Mouse (Mus musculus) c-Kit-positive CD71-negative TER-119-negative erythroid progenitor cells, embryonic 14.5 days (primary cell): Measurements from ENCODE around the gene Tpt1.
"Not testable (repeated sequence)": the region's sequence is repeated elsewhere in the genome, so short reads cannot be mapped to it uniquely, and the experiment has no call there.

Source experiments
- DNase-seq: peaks from one replicate; pipeline ENCODE4 v3.0.0-alpha.2; 2013; ENCODE audit warnings: low read depth

The Tpt1 gene

DNA sequence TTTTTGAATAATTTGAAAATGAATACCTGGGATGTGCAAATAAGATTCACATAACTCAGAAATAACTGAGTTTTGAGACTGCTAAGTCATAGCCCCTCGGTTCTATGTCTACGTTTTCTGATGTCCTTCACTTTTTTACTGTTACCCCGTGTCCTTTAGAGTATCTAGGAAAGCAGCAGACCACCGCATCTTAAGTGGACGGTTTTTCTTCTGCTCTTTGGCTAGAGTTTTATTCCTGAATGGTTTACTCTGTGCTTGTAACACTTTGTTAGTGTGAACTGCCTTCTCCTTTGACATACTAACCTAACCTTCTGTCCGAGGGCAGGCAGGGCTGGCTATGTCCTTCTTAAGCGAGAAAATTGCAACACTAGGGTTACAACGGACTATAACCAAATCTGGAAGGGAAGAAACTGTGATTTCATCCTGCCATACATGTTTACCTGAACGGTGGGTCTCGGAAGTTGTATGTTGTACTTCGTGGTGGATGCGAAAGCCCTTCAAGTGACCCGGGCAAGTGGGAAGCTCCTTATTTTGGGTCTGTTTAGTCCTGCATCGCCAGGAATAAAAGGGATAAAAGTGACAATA lies 690 bp upstream of the Tpt1 start:
- DNase-seq = no peak

DNA sequence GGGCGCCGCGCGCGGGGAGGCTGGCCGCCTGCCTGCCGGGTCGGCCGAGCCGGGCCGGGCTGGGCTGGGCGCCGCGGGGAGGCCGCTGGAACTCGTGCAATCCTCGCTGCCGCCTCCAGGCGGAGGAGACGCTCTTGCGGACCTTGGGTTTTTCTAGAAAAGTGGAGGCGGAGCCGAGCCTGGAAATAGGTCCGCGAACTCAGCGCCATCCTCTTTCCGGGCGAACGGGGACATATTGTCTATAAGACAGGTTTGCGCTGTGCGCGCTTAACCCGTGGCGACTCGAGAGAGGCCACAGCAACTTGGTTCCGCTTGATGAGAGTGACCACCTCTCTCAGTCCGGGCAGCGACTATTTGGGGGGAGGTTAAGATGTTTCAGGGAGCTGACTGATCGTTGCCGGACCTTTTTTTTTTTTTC lies 814 bp downstream of the Tpt1 start:
- peak; percentile 67 for DNase-seq

DNA sequence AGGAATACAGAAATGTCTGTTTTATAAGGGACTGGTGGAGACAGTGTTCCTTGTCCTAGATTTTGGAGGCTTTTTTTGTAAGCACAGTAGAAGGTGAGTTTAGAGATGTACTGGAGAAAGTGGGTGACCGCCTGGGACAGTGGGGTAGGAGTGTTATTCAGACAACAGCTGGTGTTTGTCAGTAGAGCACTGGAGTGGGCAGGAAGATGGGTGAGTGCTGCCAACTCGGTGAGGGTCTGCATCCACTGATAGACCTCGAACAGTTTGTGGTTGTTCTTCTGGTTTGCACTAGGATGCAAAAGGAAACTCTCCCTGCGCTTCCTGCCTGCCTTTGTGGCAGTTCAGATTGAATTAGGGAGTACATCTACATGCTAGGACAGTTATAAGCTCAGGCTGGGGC lies 2.8 kb downstream of the Tpt1 start:
- DNase-seq = no peak

DNA sequence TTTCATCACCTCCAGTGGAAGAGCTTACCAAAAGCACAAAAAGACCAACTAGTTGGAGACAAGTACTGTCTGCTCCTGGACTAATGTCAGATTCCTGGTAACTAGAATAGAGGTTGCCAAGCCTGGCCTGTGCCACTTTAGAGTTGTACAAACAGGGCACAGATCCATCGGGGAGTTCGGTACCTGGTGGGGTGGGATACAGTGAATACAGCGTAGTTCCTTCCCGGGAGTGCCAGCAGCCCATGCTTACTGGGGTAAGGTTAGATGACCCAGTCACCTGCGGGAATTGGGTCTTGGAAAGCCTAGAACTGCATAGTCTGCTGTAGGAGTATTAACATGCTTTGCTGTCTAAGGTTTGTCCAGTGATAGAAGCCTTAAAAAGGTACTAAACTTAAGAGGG lies 3.6 kb downstream of the Tpt1 start:
- DNase-seq = no peak

DNA sequence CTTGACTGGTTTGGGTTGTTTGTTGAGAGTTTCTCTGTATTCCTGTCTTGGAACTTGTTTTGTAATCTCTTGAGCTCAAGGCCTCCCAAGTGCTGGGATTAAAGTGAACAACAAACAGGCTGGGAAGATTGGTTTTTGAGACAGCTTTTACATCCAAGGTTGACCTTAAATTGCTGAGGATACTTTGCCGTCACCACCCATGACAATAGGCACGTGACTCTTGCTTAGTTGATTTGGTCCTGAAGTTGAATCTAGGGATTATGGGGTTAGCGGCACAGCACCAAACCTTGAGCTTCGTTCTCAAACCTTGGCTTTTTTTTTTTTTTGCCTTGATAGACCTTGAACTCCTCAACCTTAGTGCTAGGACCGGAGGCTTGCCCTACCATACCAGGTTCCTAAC lies 4.3 kb downstream of the Tpt1 start:
- no peak for DNase-seq

DNA sequence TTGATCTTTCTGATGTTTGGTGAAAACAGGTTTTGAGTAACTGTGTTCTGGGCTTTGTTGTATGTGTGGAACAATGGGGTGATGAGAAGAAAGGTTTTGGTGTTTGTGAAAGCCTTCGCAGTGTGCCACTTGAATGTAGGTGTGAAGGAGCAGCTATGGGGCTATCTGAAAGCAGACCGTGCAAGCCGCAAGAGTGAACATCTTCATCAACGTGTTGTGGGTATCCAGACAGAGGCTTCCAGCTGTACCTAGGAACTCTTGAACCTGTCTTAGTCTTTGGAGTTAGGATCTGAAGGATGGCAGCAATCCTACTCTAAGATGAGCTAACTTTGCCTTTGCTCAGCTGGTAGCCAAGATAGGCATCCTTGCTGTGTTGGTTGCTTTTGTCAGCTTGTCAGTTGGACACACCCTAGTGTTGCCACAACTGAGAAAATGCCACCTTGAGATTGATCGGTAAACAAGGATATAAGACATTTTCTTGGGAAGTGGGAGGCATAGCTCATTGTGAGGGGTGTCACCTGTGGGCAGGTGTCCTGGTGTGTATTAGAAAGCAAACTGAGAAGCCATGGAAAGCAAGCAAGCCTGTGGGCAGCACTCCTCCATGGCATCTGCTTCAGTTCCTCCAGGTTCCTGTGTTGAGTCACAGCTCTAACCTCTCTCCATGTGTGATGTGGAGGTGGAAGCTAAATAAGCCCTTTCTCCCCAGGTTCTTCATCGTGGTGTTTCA lies 5.1 kb downstream of the Tpt1 start:
- DNase-seq = no peak

DNA sequence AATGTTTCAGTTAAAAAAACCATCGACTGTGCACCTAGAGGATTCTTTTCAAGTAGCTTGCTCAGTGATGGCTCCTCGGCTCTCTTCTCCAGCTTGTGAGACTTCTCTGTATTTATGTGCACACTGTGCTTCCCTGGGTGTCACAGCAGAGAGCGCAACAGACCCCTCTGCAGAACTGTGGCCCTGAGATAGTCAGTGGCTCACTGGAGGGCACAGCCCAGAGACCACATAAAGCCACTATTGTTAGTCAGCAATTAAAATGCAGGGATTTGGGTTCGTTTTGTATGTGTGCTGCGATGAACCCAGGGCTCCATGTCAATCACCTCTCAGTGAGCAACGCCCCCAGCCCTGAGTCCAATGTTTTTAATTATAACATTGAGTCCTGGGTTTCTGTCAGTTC lies 5.9 kb downstream of the Tpt1 start:
- no peak for DNase-seq

DNA sequence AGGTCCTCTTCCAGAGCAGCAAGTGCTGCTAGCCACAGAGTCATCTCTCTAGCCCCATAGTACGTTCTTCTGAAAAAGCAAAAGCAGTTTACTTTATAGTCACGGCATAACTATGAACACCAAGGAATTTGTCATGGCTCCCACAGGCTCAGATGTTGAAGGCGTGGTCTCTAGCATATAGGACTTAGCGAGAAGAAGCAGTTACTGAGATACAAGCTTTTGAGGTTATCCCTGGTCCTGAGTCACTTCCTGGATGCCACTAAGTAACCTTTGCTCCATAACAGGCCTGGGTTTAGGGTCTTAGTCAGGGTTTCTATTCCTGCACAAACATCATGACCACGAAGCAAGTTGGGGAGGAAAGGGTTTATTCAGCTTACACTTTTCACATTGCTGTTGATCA lies 7.1 kb downstream of the Tpt1 start:
- no peak for DNase-seq

DNA sequence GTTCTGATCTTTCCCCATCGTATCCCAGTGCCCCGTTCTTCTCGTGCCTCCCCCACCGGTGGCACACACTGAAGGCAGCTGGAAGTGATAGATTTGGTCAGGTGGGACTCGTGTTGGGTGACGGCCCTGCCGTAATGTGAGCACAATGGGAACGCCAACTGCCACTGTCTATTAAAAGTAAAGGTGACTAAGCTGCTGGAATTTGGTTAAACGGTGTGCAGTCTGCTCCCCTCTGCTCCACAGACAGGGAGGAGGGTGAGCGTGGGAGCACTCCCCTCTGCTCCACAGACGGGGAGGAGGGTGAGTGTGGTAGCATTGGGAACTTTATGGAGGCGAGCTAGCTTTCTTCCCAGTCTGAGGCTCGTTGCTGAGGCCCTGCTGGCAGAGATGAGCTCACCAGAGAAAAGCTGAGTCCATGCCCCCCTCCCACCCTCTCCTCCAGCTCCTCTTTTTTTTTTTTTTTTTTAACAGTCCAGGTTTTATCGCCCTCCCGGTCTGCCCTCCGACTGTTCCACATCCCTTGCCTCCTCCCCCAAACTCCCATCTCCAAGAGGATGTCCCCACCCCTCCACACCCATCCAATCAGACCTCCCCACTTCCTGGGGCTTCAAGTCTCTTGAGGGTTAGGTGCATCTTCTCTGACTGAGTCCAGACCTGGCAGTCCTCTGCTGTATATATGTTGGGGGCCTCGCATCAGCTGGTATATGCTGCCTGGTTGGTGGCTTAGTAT lies 10.5 kb downstream of the Tpt1 start:
- DNase-seq = no peak

DNA sequence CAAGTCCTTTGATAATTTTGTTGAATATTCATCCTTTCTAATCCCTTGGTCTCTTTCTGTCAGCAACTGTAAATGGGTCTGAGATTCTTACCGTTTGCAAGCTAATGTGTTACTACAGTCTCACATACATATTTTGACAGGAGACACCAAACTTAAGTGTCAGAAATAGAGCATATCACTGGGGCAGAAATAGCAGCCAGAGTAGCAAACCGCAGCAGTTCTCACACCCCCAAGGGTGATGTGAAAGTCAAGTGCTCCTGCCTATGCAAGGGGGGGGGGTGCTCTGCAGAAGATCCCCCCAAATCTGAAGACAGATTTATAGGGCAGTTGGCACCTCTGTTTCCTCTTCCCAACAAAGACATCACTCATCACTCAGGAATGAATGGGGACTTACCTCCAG lies 13.3 kb downstream of the Tpt1 start:
- no peak for DNase-seq

DNA sequence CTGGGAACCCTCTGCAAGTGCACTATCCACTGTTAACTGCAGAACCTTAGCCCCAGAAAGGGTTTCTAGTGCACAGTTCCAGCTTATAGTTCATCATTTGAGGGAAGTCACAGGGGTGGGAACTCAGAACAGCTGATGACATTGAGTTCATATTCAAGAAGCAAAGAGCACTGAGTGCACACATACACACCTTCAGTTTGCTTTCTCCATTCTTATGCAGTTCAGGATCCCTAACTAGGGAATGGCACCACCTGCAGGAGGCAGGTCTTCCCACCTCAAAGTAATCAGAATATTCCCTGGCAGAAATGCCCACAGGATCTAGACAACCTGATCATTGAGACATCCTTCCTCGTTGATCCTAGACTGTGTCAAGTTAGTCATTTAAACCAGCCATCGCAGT lies 14.7 kb downstream of the Tpt1 start:
- DNase-seq = no peak

DNA sequence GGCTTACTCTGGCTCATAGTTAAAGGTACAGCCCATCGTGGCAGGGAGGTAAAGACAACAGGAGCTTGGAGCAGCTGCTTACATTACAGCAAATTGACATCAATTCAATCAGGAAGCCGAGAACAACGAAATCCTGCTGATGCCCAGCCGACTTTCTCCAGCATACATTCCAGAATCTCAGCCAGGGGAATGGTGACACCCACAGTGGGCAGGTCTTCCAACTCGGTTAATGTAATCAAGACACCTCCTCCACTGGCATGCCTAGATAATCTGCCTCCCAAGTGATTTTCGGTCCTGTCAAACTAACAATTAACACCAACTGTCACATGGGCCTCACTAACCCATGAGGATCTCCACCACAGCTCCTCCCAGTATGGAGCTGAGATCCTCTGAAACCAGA lies 17.8 kb downstream of the Tpt1 start:
- no peak for DNase-seq

DNA sequence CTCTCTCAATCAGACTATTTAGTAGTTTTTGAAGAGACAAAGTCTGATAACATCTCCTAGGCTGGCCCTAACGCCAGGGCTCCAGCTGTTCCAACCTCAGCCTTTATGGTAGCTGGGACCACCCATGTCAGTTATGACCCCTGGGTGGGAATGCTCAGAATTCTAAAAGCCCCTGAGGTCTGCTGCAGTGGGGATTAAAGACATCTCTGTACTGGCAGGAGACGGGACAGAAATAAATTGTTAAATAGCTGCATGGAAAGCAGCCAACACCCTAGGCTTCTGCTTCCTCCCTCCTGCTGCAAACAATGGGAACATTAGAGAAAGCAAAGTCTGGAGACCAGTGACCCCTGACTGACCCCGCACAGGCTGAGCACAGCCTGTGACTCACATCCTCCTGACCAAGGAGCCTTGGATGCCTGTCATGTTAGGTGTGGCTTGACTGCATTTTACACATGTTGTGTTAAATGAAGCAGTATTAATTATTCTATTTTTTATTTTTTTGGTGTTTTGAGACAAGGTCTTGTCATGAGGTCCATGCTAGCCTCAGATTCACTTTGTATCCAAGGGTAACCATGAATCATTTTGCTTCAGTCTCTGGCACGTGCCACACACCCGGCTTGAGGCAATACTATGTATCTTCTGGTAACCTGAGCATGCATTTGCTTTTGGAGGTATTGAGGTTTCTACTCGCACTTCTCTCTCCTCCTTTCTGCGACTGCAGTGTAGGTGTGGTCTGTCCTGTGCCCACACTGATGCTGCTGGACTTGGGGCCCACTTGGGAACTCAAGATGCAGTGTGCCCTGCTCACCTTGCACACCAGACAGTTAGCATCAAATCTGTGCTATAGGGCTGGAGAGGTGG lies 18.9 kb downstream of the Tpt1 start:
- no peak for DNase-seq

DNA sequence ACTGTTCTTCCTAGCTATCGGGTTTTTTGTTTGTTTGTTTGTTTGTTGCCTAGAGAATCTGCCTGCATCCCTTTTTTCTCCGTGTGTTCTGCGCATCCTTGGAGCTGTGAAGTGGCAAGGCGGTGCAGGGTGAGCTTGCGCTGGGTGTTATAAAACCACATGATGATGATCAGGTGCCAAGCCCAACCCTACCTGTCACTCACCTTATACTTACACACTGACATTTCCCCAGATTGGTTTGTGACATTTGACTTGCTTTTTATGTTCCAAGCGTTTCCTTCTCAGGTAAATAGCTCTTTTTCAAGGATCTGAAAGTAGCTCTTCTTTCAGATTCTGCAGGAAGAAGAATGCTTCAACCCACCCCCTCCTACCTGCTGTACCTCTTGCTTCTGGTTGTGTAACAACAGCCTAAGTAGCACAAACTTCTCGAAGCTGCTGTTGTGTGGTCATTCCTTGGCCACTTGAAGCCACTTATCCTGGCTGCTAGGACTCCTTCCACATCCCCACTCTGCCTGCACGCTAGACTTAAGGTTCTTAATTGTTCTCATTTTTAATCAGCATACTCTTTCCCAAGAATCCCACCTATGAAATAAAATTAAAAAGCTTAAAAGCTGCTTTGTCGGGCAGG lies 21.9 kb downstream of the Tpt1 start:
- no peak for DNase-seq

DNA sequence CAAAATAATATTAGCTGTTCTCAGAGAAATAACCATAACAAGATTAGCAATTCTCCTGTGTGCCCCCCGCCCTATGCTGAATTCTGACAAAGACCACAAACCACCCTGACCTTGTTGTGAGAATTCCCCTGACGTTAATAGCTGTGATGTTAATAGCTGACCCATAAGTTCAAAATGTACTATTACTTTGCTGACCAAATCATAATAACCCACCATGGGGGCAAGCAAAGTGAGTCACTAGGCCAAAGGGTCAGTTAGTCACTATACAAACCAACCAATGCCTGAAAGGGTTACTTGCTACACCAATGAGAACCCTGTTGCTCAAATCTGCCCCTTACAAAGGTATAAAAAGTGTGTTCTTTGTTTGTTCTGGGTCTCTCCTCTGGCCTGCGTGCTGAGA lies 23.1 kb downstream of the Tpt1 start:
- not testable (repeated sequence) for DNase-seq

DNA sequence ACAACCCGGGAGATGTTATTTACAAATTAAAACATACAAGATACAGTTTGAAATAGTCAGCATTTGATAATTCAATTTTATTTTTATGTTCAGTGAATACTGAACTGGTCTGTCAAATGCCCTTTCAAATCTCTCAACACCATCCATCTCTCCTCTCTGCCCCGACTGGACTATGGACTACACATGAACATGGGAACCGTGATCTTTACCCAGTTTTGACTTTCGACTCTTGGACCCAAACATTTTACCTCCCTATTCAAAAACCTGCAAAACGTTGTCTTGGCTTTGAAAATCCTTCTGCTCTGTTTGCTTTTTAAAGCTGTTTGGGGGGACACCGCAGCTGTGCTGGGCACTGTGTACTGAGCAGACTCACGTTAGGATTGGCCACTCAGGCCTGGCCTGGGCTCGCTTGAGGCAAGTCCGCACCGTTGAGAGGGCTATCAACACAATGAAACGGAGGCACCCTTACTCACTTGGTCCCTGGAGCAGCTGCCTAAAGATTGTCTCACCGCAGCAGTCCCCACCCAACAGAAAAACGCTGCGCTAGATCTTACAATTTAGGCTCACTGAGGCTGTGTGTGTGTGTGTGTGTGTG lies 25.0 kb downstream of the Tpt1 start:
- DNase-seq = no peak

DNA sequence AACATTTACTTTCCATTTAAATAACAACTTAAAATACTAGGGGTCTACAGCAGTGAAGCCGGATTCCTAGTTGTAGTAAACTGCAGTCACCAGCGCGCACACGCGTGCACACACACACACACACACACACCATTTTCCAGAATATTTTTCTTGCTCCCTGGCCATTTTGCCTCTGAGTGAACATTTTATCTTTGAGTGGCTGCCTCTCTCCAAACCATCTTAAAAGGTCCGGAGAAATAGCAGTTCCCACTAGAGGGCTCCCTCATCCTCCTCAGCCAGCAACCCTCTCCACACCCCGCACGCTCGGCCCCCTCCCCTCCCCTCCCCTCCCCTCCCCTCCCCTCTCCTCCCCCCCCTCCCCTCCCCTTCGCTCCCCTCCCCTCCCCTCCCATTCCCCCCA lies 25.7 kb downstream of the Tpt1 start:
- peak; percentile 47 for DNase-seq

DNA sequence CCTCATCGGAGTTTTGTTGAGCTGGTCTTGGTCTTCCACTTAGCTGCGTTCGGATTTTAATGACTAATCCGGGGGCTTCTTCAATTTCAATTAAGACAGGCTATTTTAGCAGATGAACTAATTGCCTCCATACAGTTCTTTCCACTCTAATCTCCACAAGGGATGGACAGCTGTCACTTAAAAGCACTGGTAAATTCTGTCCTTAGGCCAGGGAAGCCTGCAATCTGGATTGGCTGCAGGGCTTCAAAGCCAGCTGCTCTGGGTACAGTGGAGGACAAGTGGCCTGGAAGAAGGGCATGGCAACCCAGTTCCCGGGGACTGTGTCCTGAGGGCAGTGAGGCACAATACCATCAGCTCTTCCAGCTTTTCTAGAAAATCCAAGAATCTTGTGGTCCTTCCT lies 26.2 kb downstream of the Tpt1 start:
- DNase-seq = no peak

DNA sequence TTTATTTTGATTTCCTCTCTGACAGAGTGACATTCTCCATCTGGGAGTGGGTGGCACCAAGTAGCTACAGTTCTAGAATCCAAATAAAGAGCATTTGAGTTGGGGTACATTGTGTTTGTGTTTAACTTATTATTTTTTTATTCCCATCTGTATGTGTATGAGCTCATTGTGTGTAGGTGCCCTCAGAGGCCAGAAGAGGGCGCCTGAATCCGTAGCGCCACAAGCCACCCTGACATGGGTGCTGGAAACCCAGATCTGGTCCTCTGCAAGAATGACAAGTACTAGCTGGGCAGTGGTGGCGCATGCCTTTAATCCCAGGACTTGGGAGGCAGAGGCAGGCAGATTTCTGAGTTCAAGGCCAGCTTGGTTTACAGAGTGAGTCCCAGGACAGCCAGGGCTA lies 26.9 kb downstream of the Tpt1 start:
- no peak for DNase-seq

DNA sequence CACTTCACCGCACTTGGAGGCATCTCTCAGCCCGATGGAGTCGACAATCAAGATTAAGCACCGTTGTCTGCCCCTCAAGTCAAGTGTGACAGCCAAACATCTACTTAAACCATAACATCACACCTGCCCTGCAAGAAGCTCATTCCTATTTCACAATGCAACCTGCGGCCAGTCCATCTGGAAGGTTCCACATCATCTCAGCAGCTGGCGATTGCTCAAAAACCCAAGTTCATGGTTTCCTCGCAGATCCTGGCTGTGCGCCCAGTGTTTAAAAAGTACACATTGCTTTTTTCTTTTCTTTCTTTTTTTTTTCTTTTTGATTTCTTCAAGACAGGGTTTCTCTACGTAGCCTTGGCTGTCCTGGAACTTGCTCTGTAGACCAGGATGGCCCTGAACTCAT lies 28.7 kb downstream of the Tpt1 start:
- no peak for DNase-seq

DNA sequence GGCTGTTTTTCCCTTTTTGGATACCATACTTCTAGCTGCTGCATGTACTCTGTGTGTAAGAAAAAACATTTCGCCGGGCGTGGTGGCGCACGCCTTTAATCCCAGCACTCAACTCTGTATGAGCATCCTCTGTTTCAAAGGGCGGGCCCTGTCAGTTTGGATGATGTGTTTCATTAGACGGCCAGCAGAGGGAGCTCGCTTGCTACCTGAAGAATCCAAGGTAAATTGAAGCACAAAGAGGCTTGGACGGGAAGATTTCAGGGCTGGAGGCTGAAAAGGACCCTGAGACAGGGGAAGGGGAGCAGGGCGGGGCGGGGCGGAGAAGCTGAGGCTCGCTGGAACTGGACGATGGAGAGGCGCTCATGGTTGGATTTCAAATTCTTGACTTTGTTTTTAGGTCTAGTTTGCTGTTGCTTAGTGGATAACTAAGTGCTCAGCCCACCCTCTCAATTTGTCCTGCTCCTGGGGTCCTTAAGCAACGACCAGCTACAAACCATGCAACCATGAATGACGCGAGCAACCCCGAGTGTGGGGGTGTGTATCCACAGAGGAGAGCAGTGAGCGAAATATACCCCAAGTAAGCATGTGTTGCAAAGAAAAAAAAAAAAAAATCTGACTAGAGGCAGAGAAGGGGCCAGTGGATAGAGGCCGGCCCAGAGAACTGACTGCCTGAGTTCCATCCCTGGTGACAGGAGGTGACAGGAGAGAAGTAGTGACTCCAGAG lies 31.6 kb downstream of the Tpt1 start:
- peak; percentile 83 for DNase-seq
